ENCODE assay signal across 34 mouse cellular contexts in the genomic region with DNA sequence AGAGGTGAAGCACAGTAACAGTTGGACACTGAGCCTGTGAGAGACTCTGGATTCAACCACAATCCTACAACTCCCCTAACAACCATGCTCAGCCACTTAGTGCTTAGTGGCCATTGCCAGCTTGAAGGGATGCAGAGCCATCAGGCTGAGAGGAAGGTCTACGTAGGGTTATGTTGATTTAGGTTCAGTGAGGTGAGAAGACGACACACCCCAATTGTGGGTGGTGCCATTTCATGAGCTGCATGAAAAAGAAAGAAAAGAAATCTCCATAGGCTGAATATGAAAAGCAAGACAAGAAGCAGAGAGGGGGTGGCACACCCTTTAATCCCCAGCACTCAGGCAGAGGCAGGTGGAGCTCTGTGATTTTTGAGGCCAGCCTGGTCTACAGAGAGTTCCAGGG. TPM values are rescaled to one million over a fixed set of nuclear protein-coding genes. Genes with fewer than 3 reads are reported as not detected.
DNase-seq lines count a peak whose midpoint lies in the region; ATAC-seq and TF ChIP-seq lines count a peak whose summit lies in the region.
"Had no signal": no experiment of that assay in that cellular context is flagged by ENCODE, and none has a peak within 500 bp of the region (broad histone marks: within the 10 kb centered on the region; RNA-seq: fewer than 3 reads in every experiment).

No protein-coding gene starts in this region.

- TF ChIP-seq CTCF in ES-Bruce4 (IDR thresholded peaks at IDR 0.05; ENCODE audit: low read depth, low read length): no peak
- no peak for TF ChIP-seq CTCF in gastrocnemius, adult 2 months (IDR thresholded peaks at IDR 0.05)

- no peak overlapping the region for H3K4me3 ChIP-seq in ES-Bruce4 (ENCODE audit: low read depth, low read length)
- H3K4me3 ChIP-seq in gastrocnemius, adult 2 months: no peak overlapping the region
- H3K4me3 ChIP-seq: forebrain, embryonic 10.5 days; forebrain, embryonic 13.5 days; heart, embryonic 12.5 days; heart, embryonic 15.5 days; hindbrain, embryonic 10.5 days; hindbrain, embryonic 13.5 days had no signal

- peak; percentile 13 for TF ChIP-seq POLR2A in ES-Bruce4 (IDR thresholded peaks at IDR 0.05; ENCODE audit: insufficient read depth, low read length)

- H3K9me3 ChIP-seq in ES-Bruce4 (replicated peaks; ENCODE audit: control insufficient read depth, insufficient read depth, low read length, poor library complexity, severe bottlenecking): no peaks in the 10 kb centered on the region
- H3K9me3 ChIP-seq: forebrain, embryonic 10.5 days; forebrain, embryonic 13.5 days; heart, embryonic 12.5 days; heart, embryonic 15.5 days; hindbrain, embryonic 10.5 days; hindbrain, embryonic 13.5 days had no signal

- H3K27ac ChIP-seq in ES-Bruce4 (ENCODE audit: insufficient read depth, low read length): peak overlapping the region; percentile 85
- no peak overlapping the region for H3K27ac ChIP-seq in gastrocnemius, adult 2 months
- H3K27ac ChIP-seq: forebrain, embryonic 10.5 days; forebrain, embryonic 13.5 days; heart, embryonic 15.5 days; hindbrain, embryonic 10.5 days; hindbrain, embryonic 13.5 days had no signal

- H3K36me3 ChIP-seq in ES-Bruce4 (ENCODE audit: control insufficient read depth, insufficient read depth, low read length, poor library complexity, severe bottlenecking): no peaks in the 10 kb centered on the region
- H3K36me3 ChIP-seq: forebrain, embryonic 10.5 days; heart, embryonic 12.5 days; heart, embryonic 15.5 days; hindbrain, embryonic 10.5 days; hindbrain, embryonic 13.5 days had no signal

- peak overlapping the region; percentile 24; the same call in 1 of the 2 replicates for H3K9ac ChIP-seq in ES-Bruce4 (ENCODE audit: low read depth, poor library complexity, severe bottlenecking)
- H3K9ac ChIP-seq: forebrain, embryonic 13.5 days; heart, embryonic 12.5 days; heart, embryonic 15.5 days; hindbrain, embryonic 13.5 days had no signal

- TF ChIP-seq EP300 in ES-Bruce4 (IDR thresholded peaks at IDR 0.05; ENCODE audit: insufficient read depth, low read depth, low read length): peak; percentile 75

- ATAC-seq in neutrophil, adult 5-6 weeks (ENCODE audit: extremely low read depth, insufficient number of reproducible peaks, low FRiP score, poor library complexity, severe bottlenecking): peak; percentile 70
- ATAC-seq: CD4-positive, CD25-positive, alpha-beta regulatory T cell, adult 4 months; forebrain, embryonic 13.5 days; forebrain, embryonic 16.5 days; hindbrain, embryonic 16.5 days; inflammation-experienced regulatory T-cells, adult 6 months; intestine, embryonic 16.5 days had no signal

- H3K4me1 ChIP-seq in ES-Bruce4 (ENCODE audit: control insufficient read depth, insufficient read depth, low read length): peaks cover 18% of the 10 kb centered on the region
- H3K4me1 ChIP-seq: forebrain, embryonic 13.5 days; heart, embryonic 12.5 days; hindbrain, embryonic 13.5 days had no signal

- intact Hi-C loops in gastrocnemius, adult 2 months (cut with DNase I): loop anchor here (10.0 kb wide), 1 partner anchor 219 kb away; no protein-coding TSS in a partner anchor

- peak; percentile 33 to 46 for DNase-seq in B cell, adult 2 months
- DNase-seq in R1 (ENCODE audit: low read depth, low spot score): peak; percentile 96
- DNase-seq in cerebellum, adult 11-12 months: no peak
- DNase-seq in right cerebral cortex, postnatal 4 days: no peak
- no peak for DNase-seq in gastrocnemius, adult 2 months
- DNase-seq: adrenal gland, adult 2 months; adrenal gland, postnatal 14 days; cerebellum, adult 11 months; cerebellum, adult 8-10 months; cerebellum, postnatal 10 days; cerebellum, postnatal 36 days; gastrocnemius, postnatal 14 days; heart, adult 18-20 months; heart, postnatal 10 days; heart, postnatal 36 days had no signal

- H3K27me3 ChIP-seq in ES-Bruce4 (ENCODE audit: control insufficient read depth, insufficient read depth, low read length, poor library complexity, severe bottlenecking): no peaks in the 10 kb centered on the region
- H3K27me3 ChIP-seq: forebrain, embryonic 13.5 days; heart, embryonic 12.5 days; heart, embryonic 15.5 days; hindbrain, embryonic 13.5 days had no signal

RNA-seq across cellular contexts. Expression of a gene that starts 9.4 kb away (rescaled TPM):
- polyA plus RNA-seq in ES-Bruce4 (2011; ENCODE audit: insufficient read depth, insufficient read length, low read depth, missing spikeins): 40.4 and 44.0 TPM in 2 replicates
- 14.0 and 18.7 TPM in 2 replicates for total RNA-seq in neutrophil, adult 5-6 weeks (2017)
- 1 to 10 TPM; 6.5 to 6.6 TPM for total RNA-seq in gastrocnemius, adult 2 months (2021)

RNA-seq across cellular contexts. Expression of a gene that starts 29.3 kb away (rescaled TPM):
- 6.7 and 7.5 TPM in 2 replicates for polyA plus RNA-seq in ES-Bruce4 (2011; ENCODE audit: insufficient read depth, insufficient read length, low read depth, missing spikeins)
- 6.1 and 8.3 TPM in 2 replicates for total RNA-seq in neutrophil, adult 5-6 weeks (2017)
- total RNA-seq in gastrocnemius, adult 2 months (2021): 1 to 10 TPM; 4.8 to 5.5 TPM

RNA-seq across cellular contexts. Expression of a gene that starts 29.4 kb away (rescaled TPM):
- 6.3 TPM in 2 replicates for polyA plus RNA-seq in ES-Bruce4 (2011; ENCODE audit: insufficient read depth, insufficient read length, low read depth, missing spikeins)
- total RNA-seq in neutrophil, adult 5-6 weeks (2017): 11.2 and 13.4 TPM in 2 replicates
- total RNA-seq in gastrocnemius, adult 2 months (2021): 1 to 10 TPM; 2.3 to 3.5 TPM

RNA-seq across cellular contexts. Expression of a gene that starts 43.4 kb away (rescaled TPM):
- not detected in 2 replicates for polyA plus RNA-seq in ES-Bruce4 (2011; ENCODE audit: insufficient read depth, insufficient read length, low read depth, missing spikeins)
- total RNA-seq in neutrophil, adult 5-6 weeks (2017): not detected in 2 replicates
- total RNA-seq in gastrocnemius, adult 2 months (2021): not detected
- total RNA-seq: adrenal gland, adult 2 months; adrenal gland, postnatal 14 days; adrenal gland, postnatal 4 days; gastrocnemius, adult 18-20 months; gastrocnemius, postnatal 14 days; gastrocnemius, postnatal 4 days; heart, adult 18-20 months; heart, postnatal 10 days; heart, postnatal 36 days had no signal
- polyA plus RNA-seq: adrenal gland, adult 2 months; CD4-positive, CD25-positive, alpha-beta regulatory T cell, adult 4 months; cortical plate, adult 2 months; embryonic facial prominence, embryonic 11.5 days; embryonic facial prominence, embryonic 14.5 days; forebrain, embryonic 10.5 days; forebrain, embryonic 13.5 days; forebrain, embryonic 16.5 days; heart, embryonic 12.5 days; heart, embryonic 15.5 days; hindbrain, embryonic 10.5 days; hindbrain, embryonic 13.5 days; hindbrain, embryonic 16.5 days; inflammation-experienced regulatory T-cells, adult 6 months; intestine, embryonic 16.5 days had no signal

RNA-seq across cellular contexts. Expression of a gene that starts 43.5 kb away (rescaled TPM):
- polyA plus RNA-seq in ES-Bruce4 (2011; ENCODE audit: insufficient read depth, insufficient read length, low read depth, missing spikeins): 23.6 and 26.6 TPM in 2 replicates
- total RNA-seq in neutrophil, adult 5-6 weeks (2017): 21.5 and 23.5 TPM in 2 replicates
- total RNA-seq in gastrocnemius, adult 2 months (2021): 10 to 100 TPM in 1 of 2 experiments, 1 to 10 TPM in 1; 7.7 to 11.3 TPM

Comparison
In these comparisons a context has a peak if more than half of its experiments do, and no peak if none do; other contexts are left out.
1. DNase-seq: peak in B cell, adult 2 months (2 of 2) and R1 (single experiment); none in cerebellum, adult 11-12 months (single experiment), right cerebral cortex, postnatal 4 days (single experiment) and gastrocnemius, adult 2 months (single experiment).